Mouse (Mus musculus): Measurements from ENCODE around the gene Tmem8.

Gene Tmem8

GRCm38 (mm10) chr17:26142796-26143195 lies 29.7 kb downstream of the Tmem8 start:
- DNase-seq (ENCODE audit: low read depth) = no peak

- no peak for DNase-seq (ENCODE audit: low read depth)
Observed at GRCm38 (mm10) chr17:26143386-26143785, 30.3 kb downstream of the Tmem8 start.

GRCm38 (mm10) chr17:26149056-26149455 lies 36.0 kb downstream of the Tmem8 start:
- no peak for DNase-seq (ENCODE audit: low read depth)

- DNase-seq (ENCODE audit: low read depth) = no peak
Observed at GRCm38 (mm10) chr17:26151886-26152630, 39.0 kb downstream of the Tmem8 start.

GRCm38 (mm10) chr17:26162736-26163135 lies 49.6 kb downstream of the Tmem8 start:
- DNase-seq (ENCODE audit: low read depth) = no peak

GRCm38 (mm10) chr17:26168039-26168438 lies 54.9 kb downstream of the Tmem8 start:
- DNase-seq (ENCODE audit: low read depth) = no peak
